Mouse (Mus musculus) forebrain, embryonic 16.5 days (tissue): ENCODE measurements at regions not wholly inside any gene's neighbourhood (a gene's known extent, or its start where the extent isn't known, plus 50 kb on each side); places are given as distances from the start of the nearest gene placed in this dataset.

ENCODE experiments used
- ATAC-seq: fragments of 200-750 bp; cut with Nextera tagmentation; 2 replicates; pipeline ENCODE4 v1.8.0; 2017; ENCODE audit warnings: mild to moderate bottlenecking, moderate library complexity
- H3K27ac ChIP-seq: fragments of 300-500 bp; sonication (generic); 2 replicates; pipeline ENCODE4 v1.5.1; 2014; ENCODE audit warnings: low read length, control low read depth
- H3K27me3 ChIP-seq: fragments of 300-500 bp; sonication (generic); replicated peaks from 2 replicates; pipeline ENCODE4 v1.6.1; 2014; ENCODE audit warnings: low read length; ENCODE audit not compliant: control insufficient read depth, insufficient read depth
- H3K36me3 ChIP-seq: fragments of 300-500 bp; sonication (generic); 2 replicates; pipeline ENCODE4 v1.6.1; 2014; ENCODE audit not compliant: control insufficient read depth, insufficient read depth
- H3K4me1 ChIP-seq: fragments of 300-500 bp; sonication (generic); replicated peaks from 2 replicates; pipeline ENCODE4 v1.6.1; 2014; ENCODE audit warnings: low read length; ENCODE audit not compliant: control insufficient read depth, insufficient read depth
- H3K4me2 ChIP-seq: fragments of 300-500 bp; sonication (generic); 2 replicates; pipeline ENCODE4 v1.6.1; 2014; ENCODE audit warnings: mild to moderate bottlenecking, low read length, control low read depth
- H3K4me3 ChIP-seq: fragments of 300-500 bp; sonication (generic); replicated peaks from 2 replicates; pipeline ENCODE4 v1.5.1; 2014; ENCODE audit warnings: mild to moderate bottlenecking, low read length, control low read depth
- H3K9ac ChIP-seq: fragments of 300-500 bp; sonication (generic); replicated peaks from 2 replicates; pipeline ENCODE4 v1.6.1; 2014; ENCODE audit warnings: low read depth, low read length, control low read depth
- H3K9me3 ChIP-seq: fragments of 300-500 bp; sonication (generic); 2 replicates; pipeline ENCODE4 v1.6.1; 2016; ENCODE audit warnings: low read length; ENCODE audit not compliant: control insufficient read depth
- WGBS: fragments of 180-500 bp; shearing (Covaris S2); extraction: QIAGEN DNeasy Blood & Tissue Kit; methylation state at CpG from one replicate; pipeline ENCODE4 v1.1.7; 2014; 5-methylcytosine and 5-hydroxymethylcytosine counted together

DNA sequence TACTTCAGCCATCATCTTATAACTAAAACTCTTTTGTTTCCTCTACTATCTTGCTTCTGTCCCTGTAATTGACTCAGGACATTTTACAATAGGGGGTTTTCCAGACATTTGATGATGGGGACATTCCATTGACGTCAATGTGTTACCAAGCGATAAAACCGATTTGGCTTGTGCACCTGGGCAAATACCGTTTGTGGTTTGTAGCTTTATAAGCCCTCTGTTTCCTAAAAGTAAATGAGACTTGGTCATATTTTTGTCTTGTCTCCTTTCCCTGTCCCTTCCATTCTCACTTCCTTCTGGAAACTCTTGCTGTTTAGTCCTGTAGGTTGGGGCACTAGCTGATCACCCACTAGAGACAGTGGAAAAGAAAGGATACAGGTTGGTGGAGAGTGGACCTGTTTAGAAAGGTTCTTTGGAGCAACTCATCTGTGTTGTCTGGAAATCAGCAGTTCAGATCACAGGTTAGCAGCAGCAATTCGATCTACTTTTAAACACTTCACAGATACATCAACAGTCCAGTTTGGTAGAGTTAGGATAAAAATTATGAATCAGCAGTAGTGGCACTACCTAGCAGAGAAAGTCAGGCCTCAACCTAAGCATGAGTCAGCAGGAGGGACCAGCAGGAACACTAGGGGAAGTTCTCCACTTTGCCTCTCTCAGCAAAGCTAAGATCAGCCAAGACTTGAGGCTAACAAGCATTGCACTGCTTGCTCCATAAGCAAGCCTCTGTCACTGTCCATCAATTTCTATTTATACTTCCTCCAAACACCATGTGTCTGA, 156.6 kb downstream of the Tmem161b start:
- no peak overlapping the region for H3K4me2 ChIP-seq
- H3K27me3 ChIP-seq: no peaks in the 10 kb centered on the region
- no peaks in the 10 kb centered on the region for H3K36me3 ChIP-seq
- no peak overlapping the region for H3K9ac ChIP-seq
- 90% methylated on average over 5 of the region's 5 CpGs for WGBS
- no peaks in the 10 kb centered on the region for H3K4me1 ChIP-seq
- no peak overlapping the region for H3K27ac ChIP-seq
- no peak overlapping the region for H3K4me3 ChIP-seq
- no peak for ATAC-seq
- H3K9me3 ChIP-seq: peaks cover 3% of the 10 kb centered on the region; the same call in 1 of the 2 replicates

- 95% methylated on average over 3 of the region's 3 CpGs for WGBS
- no peaks in the 10 kb centered on the region for H3K4me1 ChIP-seq
- no peak overlapping the region for H3K9ac ChIP-seq
- H3K27ac ChIP-seq: no peak overlapping the region
- no peak overlapping the region for H3K4me3 ChIP-seq
- no peaks in the 10 kb centered on the region for H3K9me3 ChIP-seq
- ATAC-seq: no peak
- no peak overlapping the region for H3K4me2 ChIP-seq
- H3K27me3 ChIP-seq: no peaks in the 10 kb centered on the region
- no peaks in the 10 kb centered on the region for H3K36me3 ChIP-seq
These were observed 169.5 kb downstream of the Tmem161b start for GRCm38 (mm10) chr13:84391554-84391953.

DNA sequence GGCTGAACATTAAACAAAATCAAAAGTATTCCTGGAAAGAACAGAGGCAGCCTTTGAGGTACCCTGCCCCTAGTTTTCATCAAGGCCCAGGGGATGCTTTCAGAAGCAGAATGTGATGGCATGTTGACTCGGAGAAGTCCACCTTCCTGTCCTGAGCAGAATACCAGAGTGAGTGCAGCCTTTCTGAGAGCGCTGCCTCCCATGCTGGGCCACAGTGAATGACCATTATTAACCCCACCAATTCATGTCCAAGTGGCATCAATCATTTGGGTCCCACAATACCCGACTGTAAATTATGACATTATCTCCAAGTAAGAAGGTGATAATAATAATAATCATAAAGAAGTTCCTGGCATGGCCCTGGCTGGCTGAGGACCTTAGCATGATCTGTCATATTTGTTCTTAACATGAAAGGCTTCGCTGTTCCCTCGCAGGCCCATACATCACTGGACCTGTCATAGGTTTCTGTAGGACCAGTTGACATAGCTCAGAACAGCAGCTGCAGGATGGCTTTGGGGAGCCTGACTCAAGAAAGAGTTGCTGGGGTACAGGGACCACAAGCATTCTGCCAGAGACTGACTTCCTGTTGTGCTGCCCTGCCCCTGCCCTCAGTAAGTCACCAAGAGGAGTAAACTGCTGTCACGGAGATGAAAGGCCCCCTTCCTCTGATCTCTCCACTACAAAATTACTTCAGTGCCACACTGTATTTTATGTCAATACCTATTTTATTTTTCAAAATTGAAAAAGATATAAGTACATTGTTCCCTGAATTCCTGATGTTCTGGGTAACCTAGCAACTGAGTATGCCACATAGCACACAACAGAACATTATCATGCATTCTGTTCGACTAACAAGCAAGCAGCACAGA, 176.6 kb downstream of the Tmem161b start:
- Histone ChIP-seq H3K27ac (no peak overlapping the region), H3K27me3 (no peaks in the 10 kb centered on the region), H3K4me1 (peaks cover 6% of the 10 kb centered on the region), H3K9me3 (no peaks in the 10 kb centered on the region), H3K36me3 (no peaks in the 10 kb centered on the region), H3K9ac (no peak overlapping the region), H3K4me3 (no peak overlapping the region), H3K4me2 (no peak overlapping the region)
- peak; percentile 67 for ATAC-seq
- WGBS: 62% methylated on average over 7 of the region's 7 CpGs

GRCm38 (mm10) chr13:84399345-84400170, 177.5 kb downstream of the Tmem161b start:
- Histone ChIP-seq H3K36me3 (no peaks in the 10 kb centered on the region), H3K9ac (no peak overlapping the region), H3K27me3 (no peaks in the 10 kb centered on the region), H3K9me3 (no peaks in the 10 kb centered on the region), H3K4me1 (peaks cover 6% of the 10 kb centered on the region), H3K4me3 (no peak overlapping the region), H3K27ac (0 out of 2 replicates have a peak overlapping the region, but pooled peaks have one; percentile 6), H3K4me2 (no peak overlapping the region)
- WGBS: 30% methylated on average over 3 of the region's 3 CpGs
- peak; percentile 68 for ATAC-seq

GRCm38 (mm10) chr13:84401006-84401405, 178.9 kb downstream of the Tmem161b start:
- Histone ChIP-seq H3K9ac (no peak overlapping the region), H3K27ac (no peak overlapping the region), H3K36me3 (no peaks in the 10 kb centered on the region), H3K27me3 (no peaks in the 10 kb centered on the region), H3K9me3 (no peaks in the 10 kb centered on the region), H3K4me3 (no peak overlapping the region), H3K4me1 (peaks cover 6% of the 10 kb centered on the region), H3K4me2 (no peak overlapping the region)
- ATAC-seq: no peak

DNA sequence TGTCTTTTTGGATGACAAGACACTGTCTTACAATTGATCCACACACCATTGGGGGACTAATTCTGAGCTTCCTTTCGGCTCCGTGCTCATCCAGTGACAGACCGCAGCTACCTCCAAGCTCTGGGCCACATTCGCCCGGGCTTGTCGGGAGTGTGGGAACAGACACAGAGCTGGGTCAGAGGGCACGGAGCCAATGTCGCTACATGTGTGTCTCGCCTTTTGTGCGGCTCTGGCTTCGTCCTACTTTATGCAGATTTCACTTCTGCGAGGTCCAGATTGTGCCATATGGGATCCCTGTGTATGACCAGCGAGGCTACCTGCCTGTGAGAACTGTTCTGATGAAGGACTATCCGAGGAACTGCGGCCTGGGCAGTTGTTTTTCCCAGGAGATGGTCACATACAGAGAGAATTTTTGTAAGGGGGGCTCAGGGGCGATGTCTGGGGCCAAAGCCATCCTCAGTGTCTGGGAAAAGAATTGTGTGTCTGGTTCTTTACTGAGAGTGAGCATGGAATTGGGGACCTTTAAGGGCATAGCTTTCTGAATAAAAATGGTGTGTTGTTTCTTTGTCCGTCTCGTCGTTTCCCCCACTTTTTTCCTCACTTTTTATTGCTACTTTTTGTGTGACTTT, 182.6 kb downstream of the Tmem161b start:
- peaks cover 2% of the 10 kb centered on the region for H3K4me1 ChIP-seq
- H3K9me3 ChIP-seq: no peaks in the 10 kb centered on the region
- WGBS: 57% methylated on average over 19 of the region's 19 CpGs
- H3K9ac ChIP-seq: 0 out of 2 replicates have a peak overlapping the region, but pooled peaks have one; percentile 13
- H3K27me3 ChIP-seq: no peaks in the 10 kb centered on the region
- no peak overlapping the region for H3K4me3 ChIP-seq
- peak overlapping the region; percentile 39 for H3K4me2 ChIP-seq
- no peak overlapping the region; the same call in 1 of the 2 replicates for H3K27ac ChIP-seq
- no peaks in the 10 kb centered on the region for H3K36me3 ChIP-seq
- ATAC-seq: peak; percentile 86

- Histone ChIP-seq H3K36me3 (no peaks in the 10 kb centered on the region), H3K4me2 (no peak overlapping the region), H3K9ac (no peak overlapping the region), H3K4me1 (peaks cover 2% of the 10 kb centered on the region), H3K4me3 (no peak overlapping the region), H3K27me3 (no peaks in the 10 kb centered on the region), H3K9me3 (no peaks in the 10 kb centered on the region), H3K27ac (no peak overlapping the region)
- no peak for ATAC-seq
- WGBS: 79% methylated on average over 2 of the region's 2 CpGs
These were observed 212.3 kb downstream of the Tmem161b start for GRCm38 (mm10) chr13:84434444-84434843.

DNA sequence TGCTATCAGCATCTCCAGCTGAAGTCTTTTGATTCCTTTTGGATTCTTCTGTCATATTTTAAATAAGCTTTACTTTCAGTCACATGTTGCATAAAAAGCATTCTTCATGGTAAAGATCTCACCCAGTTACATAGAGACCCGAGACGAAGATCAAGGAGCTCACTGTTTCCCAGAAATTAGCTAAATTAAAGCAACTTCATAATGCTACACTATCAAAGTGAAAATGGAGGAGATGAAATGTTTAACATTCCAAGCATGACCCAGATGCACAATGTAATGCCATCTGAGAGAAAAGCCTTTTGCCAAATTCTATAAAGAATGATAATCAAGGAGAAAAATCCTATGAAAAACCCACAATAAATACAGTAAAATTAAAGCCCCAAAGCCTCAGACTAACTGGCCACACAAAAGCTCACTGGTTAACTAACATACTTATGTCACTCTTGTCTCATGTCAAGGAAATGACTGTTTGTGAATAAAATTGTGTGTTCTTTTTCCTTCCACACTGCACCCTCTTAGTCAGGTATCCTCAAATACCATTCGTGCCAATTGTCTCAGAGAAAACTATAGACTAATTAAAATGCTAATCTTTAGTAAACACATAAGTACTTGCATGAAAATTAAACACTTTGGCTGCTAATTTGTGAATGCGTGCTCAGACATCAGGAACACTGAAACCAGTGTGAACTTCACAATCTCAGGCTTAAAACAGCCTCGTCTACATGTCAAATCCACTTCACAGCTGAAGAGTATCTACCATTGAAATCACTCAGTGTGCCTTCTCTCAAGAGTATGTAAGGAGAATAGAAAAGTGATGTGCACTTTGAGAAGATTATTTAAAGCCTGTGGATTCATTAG, 215.7 kb downstream of the Tmem161b start:
- H3K36me3 ChIP-seq: no peaks in the 10 kb centered on the region
- H3K4me2 ChIP-seq: no peak overlapping the region
- H3K4me3 ChIP-seq: no peak overlapping the region
- H3K9ac ChIP-seq: no peak overlapping the region
- H3K27me3 ChIP-seq: no peaks in the 10 kb centered on the region
- peak; percentile 40; the same call in 1 of the 2 replicates for ATAC-seq
- WGBS: 7% methylated on average over 5 of the region's 5 CpGs
- no peaks in the 10 kb centered on the region for H3K9me3 ChIP-seq
- no peak overlapping the region for H3K27ac ChIP-seq
- H3K4me1 ChIP-seq: peaks cover 2% of the 10 kb centered on the region
